Mouse (Mus musculus) forebrain, embryonic 13.5 days (tissue): ENCODE measurements around the gene Tlcd2. TPM values are rescaled to one million over a fixed set of nuclear protein-coding genes. Genes with fewer than 3 reads are reported as not detected.

Source experiments
- ATAC-seq: fragments of 200-750 bp; cut with Nextera tagmentation; 2 replicates; pipeline ENCODE4 v1.8.0; 2017
- H3K27ac ChIP-seq: fragments of 300-500 bp; sonication (generic); 2 replicates; pipeline ENCODE4 v1.5.1; 2015; ENCODE audit warnings: inconsistent platforms, mild to moderate bottlenecking, moderate library complexity
- H3K27me3 ChIP-seq: fragments of 300-500 bp; sonication (generic); 2 replicates; pipeline ENCODE4 v1.6.1; 2015; ENCODE audit warnings: mild to moderate bottlenecking, inconsistent platforms
- H3K36me3 ChIP-seq: fragments of 300-500 bp; sonication (generic); 2 replicates; pipeline ENCODE4 v1.6.1; 2015; ENCODE audit warnings: mild to moderate bottlenecking, inconsistent platforms; ENCODE audit not compliant: poor library complexity, severe bottlenecking
- H3K4me1 ChIP-seq: fragments of 300-500 bp; sonication (generic); 2 replicates; pipeline ENCODE4 v1.6.1; 2015; ENCODE audit warnings: inconsistent platforms
- H3K4me2 ChIP-seq: fragments of 300-500 bp; sonication (generic); 2 replicates; pipeline ENCODE4 v1.6.1; 2015; ENCODE audit warnings: inconsistent platforms, mild to moderate bottlenecking, moderate library complexity
- H3K4me3 ChIP-seq: fragments of 300-500 bp; sonication (generic); 2 replicates; pipeline ENCODE4 v1.5.1; 2015; ENCODE audit warnings: mild to moderate bottlenecking, inconsistent platforms
- H3K9ac ChIP-seq: fragments of 300-500 bp; sonication (generic); 2 replicates; pipeline ENCODE4 v1.6.1; 2015; ENCODE audit warnings: mild to moderate bottlenecking, inconsistent platforms
- H3K9me3 ChIP-seq: fragments of 300-500 bp; sonication (generic); replicated peaks from 2 replicates; pipeline ENCODE4 v1.6.1; 2016; ENCODE audit warnings: inconsistent platforms
- WGBS: fragments of 180-500 bp; shearing (Covaris S2); methylation state at CpG from one replicate; pipeline ENCODE4 v1.1.7; 2015; 5-methylcytosine and 5-hydroxymethylcytosine counted together
- polyA plus RNA-seq: library from polyadenylated mRNA; unstranded; fragments of >200 nt; fragmentation: Nextera tagmentation; extraction: Ambion mirVana; gene quantifications from 2 replicates; pipeline ENCODE4 v1.2.1, GENCODE M21; 2015

Gene Tlcd2
- polyA plus RNA-seq, 1 experiment from 2014 or later = 1.4 TPM

GRCm38 (mm10) chr11:75470675-75471074, 9.2 kb downstream of the Tlcd2 start:
- no peak for ATAC-seq
- Histone ChIP-seq H3K4me1 (peaks cover 8% of the 10 kb centered on the region), H3K4me2 (no peak overlapping the region), H3K4me3 (no peak overlapping the region), H3K9me3 (no peaks in the 10 kb centered on the region; the same call in 1 of the 2 replicates), H3K9ac (no peak overlapping the region), H3K27ac (no peak overlapping the region), H3K36me3 (peaks cover 4% of the 10 kb centered on the region), H3K27me3 (peaks cover 6% of the 10 kb centered on the region; the same call in 1 of the 2 replicates)
- 90% methylated on average over 3 of the region's 3 CpGs for WGBS

GRCm38 (mm10) chr11:75472469-75473081, 11.1 kb downstream of the Tlcd2 start:
- Histone ChIP-seq H3K4me3 (no peak overlapping the region), H3K4me2 (no peak overlapping the region), H3K27ac (no peak overlapping the region), H3K4me1 (peaks cover 7% of the 10 kb centered on the region), H3K9ac (no peak overlapping the region), H3K27me3 (peaks cover 10% of the 10 kb centered on the region), H3K9me3 (no peaks in the 10 kb centered on the region), H3K36me3 (no peaks in the 10 kb centered on the region)
- no peak for ATAC-seq
- WGBS = 93% methylated on average over 11 of the region's 11 CpGs

GRCm38 (mm10) chr11:75473376-75473775, 11.9 kb downstream of the Tlcd2 start:
- H3K27me3 ChIP-seq = peaks cover 7% of the 10 kb centered on the region; the same call in 1 of the 2 replicates
- 70% methylated on average over 7 of the region's 7 CpGs for WGBS
- H3K4me1 ChIP-seq = no peaks in the 10 kb centered on the region
- no peak for ATAC-seq
- H3K4me3 ChIP-seq = no peak overlapping the region
- no peak overlapping the region for H3K4me2 ChIP-seq
- H3K27ac ChIP-seq = no peak overlapping the region
- no peaks in the 10 kb centered on the region for H3K36me3 ChIP-seq
- H3K9me3 ChIP-seq = no peaks in the 10 kb centered on the region
- H3K9ac ChIP-seq = no peak overlapping the region

- peaks cover 35% of the 10 kb centered on the region for H3K36me3 ChIP-seq
- peaks cover 10% of the 10 kb centered on the region for H3K27me3 ChIP-seq
- H3K4me1 ChIP-seq = peaks cover 14% of the 10 kb centered on the region
- WGBS = 19% methylated on average over 3 of the region's 3 CpGs
- no peaks in the 10 kb centered on the region for H3K9me3 ChIP-seq
- H3K9ac ChIP-seq = no peak overlapping the region
- H3K4me2 ChIP-seq = peak overlapping the region; percentile 27
- ATAC-seq = peak; percentile 44
- no peak overlapping the region for H3K27ac ChIP-seq
- peak overlapping the region; percentile 95 for H3K4me3 ChIP-seq
Measured at GRCm38 (mm10) chr11:75486192-75486591, 24.7 kb downstream of the Tlcd2 start.

- H3K36me3 ChIP-seq = peaks cover 40% of the 10 kb centered on the region
- under 1% methylated on average over 52 of the region's 52 CpGs for WGBS
- peaks cover 10% of the 10 kb centered on the region for H3K27me3 ChIP-seq
- peaks cover 14% of the 10 kb centered on the region for H3K4me1 ChIP-seq
- H3K4me2 ChIP-seq = peak within 1 kb of the TSS; percentile 99
- H3K9me3 ChIP-seq = no peaks in the 10 kb centered on the region
- H3K27ac ChIP-seq = peak within 1 kb of the TSS; percentile 68
- ATAC-seq = peak; percentile 100
- H3K9ac ChIP-seq = peak within 1 kb of the TSS; percentile 98
- H3K4me3 ChIP-seq = peak within 1 kb of the TSS; percentile 95
Measured at GRCm38 (mm10) chr11:75486601-75487285, 25.2 kb downstream of the Tlcd2 start, which contains the start of gene Prpf8. Prpf8 (plus strand) TSS chr11:75486816.

- Histone ChIP-seq H3K36me3 (peaks cover 48% of the 10 kb centered on the region), H3K4me1 (peaks cover 14% of the 10 kb centered on the region), H3K4me2 (peak overlapping the region; percentile 99), H3K27me3 (peaks cover 10% of the 10 kb centered on the region), H3K9me3 (no peaks in the 10 kb centered on the region), H3K27ac (no peak overlapping the region), H3K4me3 (peak overlapping the region; percentile 95), H3K9ac (peak overlapping the region; percentile 98)
- no peak for ATAC-seq
- 43% methylated on average over 6 of the region's 6 CpGs for WGBS
Measured at GRCm38 (mm10) chr11:75487496-75487895, 26.0 kb downstream of the Tlcd2 start.

- H3K36me3 ChIP-seq = peaks cover 100% of the 10 kb centered on the region
- no peak overlapping the region for H3K4me2 ChIP-seq
- H3K9me3 ChIP-seq = no peaks in the 10 kb centered on the region
- H3K4me3 ChIP-seq = no peak overlapping the region
- WGBS = 93% methylated on average over 10 of the region's 10 CpGs
- no peaks in the 10 kb centered on the region for H3K27me3 ChIP-seq
- no peak overlapping the region for H3K27ac ChIP-seq
- no peak for ATAC-seq
- H3K9ac ChIP-seq = no peak overlapping the region
- no peaks in the 10 kb centered on the region for H3K4me1 ChIP-seq
Measured at GRCm38 (mm10) chr11:75494296-75495049, 33.0 kb downstream of the Tlcd2 start.

GRCm38 (mm10) chr11:75498126-75498525, 36.6 kb downstream of the Tlcd2 start:
- ATAC-seq = no peak
- H3K27me3 ChIP-seq = no peaks in the 10 kb centered on the region
- WGBS = 89% methylated on average over 1 of the region's 1 CpGs
- no peak overlapping the region for H3K9ac ChIP-seq
- H3K9me3 ChIP-seq = no peaks in the 10 kb centered on the region
- peaks cover 100% of the 10 kb centered on the region for H3K36me3 ChIP-seq
- no peak overlapping the region for H3K27ac ChIP-seq
- H3K4me3 ChIP-seq = no peak overlapping the region
- H3K4me1 ChIP-seq = no peaks in the 10 kb centered on the region
- H3K4me2 ChIP-seq = no peak overlapping the region

GRCm38 (mm10) chr11:75508162-75508561, 46.6 kb downstream of the Tlcd2 start:
- ATAC-seq = no peak
- H3K27me3 ChIP-seq = no peaks in the 10 kb centered on the region
- no peak overlapping the region for H3K9ac ChIP-seq
- H3K9me3 ChIP-seq = no peaks in the 10 kb centered on the region
- peaks cover 73% of the 10 kb centered on the region for H3K36me3 ChIP-seq
- H3K4me1 ChIP-seq = peaks cover 17% of the 10 kb centered on the region
- H3K4me2 ChIP-seq = no peak overlapping the region
- H3K4me3 ChIP-seq = no peak overlapping the region
- WGBS = 95% methylated on average over 4 of the region's 4 CpGs
- H3K27ac ChIP-seq = no peak overlapping the region

GRCm38 (mm10) chr11:75508904-75509303, 47.4 kb downstream of the Tlcd2 start:
- H3K9me3 ChIP-seq = no peaks in the 10 kb centered on the region
- H3K9ac ChIP-seq = no peak overlapping the region
- ATAC-seq = no peak
- no peaks in the 10 kb centered on the region for H3K27me3 ChIP-seq
- H3K27ac ChIP-seq = no peak overlapping the region
- peaks cover 65% of the 10 kb centered on the region for H3K36me3 ChIP-seq
- H3K4me3 ChIP-seq = no peak overlapping the region
- peaks cover 17% of the 10 kb centered on the region for H3K4me1 ChIP-seq
- 88% methylated on average over 8 of the region's 8 CpGs for WGBS
- no peak overlapping the region for H3K4me2 ChIP-seq

GRCm38 (mm10) chr11:75509741-75510626, 48.5 kb downstream of the Tlcd2 start, which contains the start of gene Rilp:
Rilp (plus strand) TSS chr11:75510094.
- Histone ChIP-seq H3K4me3 (peak within 1 kb of the TSS; percentile 50), H3K27ac (peak within 1 kb of the TSS; percentile 67), H3K4me1 (peaks cover 17% of the 10 kb centered on the region), H3K36me3 (peaks cover 55% of the 10 kb centered on the region), H3K27me3 (no peaks in the 10 kb centered on the region), H3K9me3 (no peaks in the 10 kb centered on the region), H3K4me2 (peak within 1 kb of the TSS; percentile 93), H3K9ac (peak within 1 kb of the TSS; percentile 74)
- peak; percentile 77 for ATAC-seq
- WGBS = 3% methylated on average over 42 of the region's 43 CpGs
